13 mouse cellular contexts compared by ENCODE assay signal in the genomic region with DNA sequence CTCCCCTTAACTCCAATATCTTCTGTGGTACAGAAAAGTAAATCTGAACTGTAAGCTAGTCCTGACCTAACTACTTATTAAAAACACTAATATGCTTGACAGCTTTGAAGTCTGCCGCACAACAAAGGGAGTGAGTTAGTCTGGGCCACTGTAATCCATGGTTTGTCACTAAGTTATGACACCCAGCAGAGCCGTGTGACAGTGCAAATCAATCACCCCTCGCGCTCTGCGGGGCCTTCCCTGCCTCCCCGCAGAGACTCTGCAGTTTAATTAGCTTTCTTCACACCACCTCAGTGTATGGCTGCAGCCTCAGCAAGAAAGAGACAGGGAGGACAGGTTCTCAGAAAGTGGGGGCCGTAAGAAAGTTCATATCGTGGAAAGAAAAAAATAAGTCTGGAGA. TPM values are rescaled to one million over a fixed set of nuclear protein-coding genes. Genes with fewer than 3 reads are reported as not detected.
DNase-seq lines count a peak whose midpoint lies in the region; ATAC-seq and TF ChIP-seq lines count a peak whose summit lies in the region.
"Had no signal": no experiment of that assay in that cellular context is flagged by ENCODE, and none has a peak within 500 bp of the region (broad histone marks: within the 10 kb centered on the region; RNA-seq: fewer than 3 reads in every experiment).

No protein-coding gene starts in this region.

- H3K4me1 ChIP-seq in hindbrain, embryonic 10.5 days (replicated peaks): peaks cover 60% of the 10 kb centered on the region
- H3K4me1 ChIP-seq in midbrain, embryonic 13.5 days (replicated peaks): peaks cover 43% of the 10 kb centered on the region
- no peaks in the 10 kb centered on the region for H3K4me1 ChIP-seq in liver, embryonic 11.5 days (replicated peaks; ENCODE audit: control insufficient read depth, insufficient read depth, low read length)

- no peaks in the 10 kb centered on the region for H3K36me3 ChIP-seq in hindbrain, embryonic 10.5 days
- H3K36me3 ChIP-seq in midbrain, embryonic 13.5 days: no peaks in the 10 kb centered on the region
- H3K36me3 ChIP-seq in liver, embryonic 11.5 days (ENCODE audit: control insufficient read depth, insufficient read depth, low read length): no peaks in the 10 kb centered on the region
- H3K36me3 ChIP-seq: limb, embryonic 12.5 days had no signal

- peak overlapping the region; percentile 86 for H3K27ac ChIP-seq in hindbrain, embryonic 10.5 days
- peak overlapping the region; percentile 74 for H3K27ac ChIP-seq in midbrain, embryonic 13.5 days
- H3K27ac ChIP-seq in left cerebral cortex, adult 2 months: no peak overlapping the region
- H3K27ac ChIP-seq in liver, embryonic 11.5 days (ENCODE audit: low read depth, low read length): no peak overlapping the region
- H3K27ac ChIP-seq: heart, adult 2 months; macrophage had no signal

- no peak for TF ChIP-seq CTCF in left cerebral cortex, adult 2 months (IDR thresholded peaks at IDR 0.05)

- no peak overlapping the region; the same call in 1 of the 2 replicates for H3K9ac ChIP-seq in midbrain, embryonic 13.5 days (replicated peaks)
- H3K9ac ChIP-seq in liver, embryonic 11.5 days (ENCODE audit: low read depth, low read length): no peak overlapping the region
- H3K9ac ChIP-seq: limb, embryonic 12.5 days had no signal

- 0 out of 2 replicates have a peak overlapping the region, but pooled peaks have one; percentile 3 for H3K4me3 ChIP-seq in hindbrain, embryonic 10.5 days
- no peak overlapping the region for H3K4me3 ChIP-seq in midbrain, embryonic 13.5 days (replicated peaks)
- no peak overlapping the region for H3K4me3 ChIP-seq in left cerebral cortex, adult 2 months
- no peak overlapping the region for H3K4me3 ChIP-seq in liver, embryonic 11.5 days (ENCODE audit: low read depth, low read length)
- H3K4me3 ChIP-seq: heart, adult 2 months; limb, embryonic 12.5 days had no signal

- intact Hi-C loops in left cerebral cortex, adult 2 months (cut with DNase I): no loop called here

- 0 out of 2 replicates have a peak overlapping the region, but pooled peaks have one; percentile 17 for H3K4me2 ChIP-seq in midbrain, embryonic 13.5 days (replicated peaks)
- H3K4me2 ChIP-seq in liver, embryonic 11.5 days: no peak overlapping the region
- H3K4me2 ChIP-seq: limb, embryonic 12.5 days had no signal

- H3K9me3 ChIP-seq in hindbrain, embryonic 10.5 days: no peaks in the 10 kb centered on the region
- no peaks in the 10 kb centered on the region for H3K9me3 ChIP-seq in midbrain, embryonic 13.5 days
- no peaks in the 10 kb centered on the region for H3K9me3 ChIP-seq in liver, embryonic 11.5 days (ENCODE audit: control insufficient read depth, low read length)
- H3K9me3 ChIP-seq: limb, embryonic 12.5 days had no signal

- WGBS in hindbrain, embryonic 10.5 days: 8% methylated on average over 8 of the region's 8 CpGs
- 5% methylated on average over 8 of the region's 8 CpGs for WGBS in midbrain, embryonic 13.5 days
- 34% methylated on average over 8 of the region's 8 CpGs for WGBS in liver, embryonic 11.5 days

- H3K27me3 ChIP-seq in hindbrain, embryonic 10.5 days (ENCODE audit: insufficient read depth, poor library complexity, severe bottlenecking): peaks cover 5% of the 10 kb centered on the region; the same call in 1 of the 2 replicates
- H3K27me3 ChIP-seq in midbrain, embryonic 13.5 days: no peaks in the 10 kb centered on the region
- H3K27me3 ChIP-seq in liver, embryonic 11.5 days (replicated peaks; ENCODE audit: control insufficient read depth, insufficient read depth, low read length): 0 out of 2 replicates have a peak, but pooled peaks cover 4% of the 10 kb centered on the region

- DNase-seq in thymus, postnatal 14 days: peak; percentile 24
- DNase-seq in thymus, postnatal 10 days (ENCODE audit: low spot score in 2 of 2): no peak
- peak; percentile 53 for DNase-seq in hindbrain, embryonic 10.5 days (ENCODE audit: low spot score)
- peak; percentile 45 for DNase-seq in thymus, postnatal 4 days
- no peak for DNase-seq in left cerebral cortex, adult 2 months (ENCODE audit: extremely low spot score in 1 of 2, low spot score in 2 of 2)
- no peak for DNase-seq in frontal cortex, postnatal 14 days (ENCODE audit: low spot score in 2 of 2)
- no peak for DNase-seq in liver, embryonic 11.5 days (ENCODE audit: low spot score)
- DNase-seq: heart, adult 2 months had no signal

- ATAC-seq in midbrain, embryonic 13.5 days: peak; percentile 83
- no peak for ATAC-seq in liver, embryonic 11.5 days (replicated peaks; ENCODE audit: low FRiP score)

RNA-seq across cellular contexts. Expression of gene E030025P04Rik, which starts 37.4 kb away (rescaled TPM):
- not detected in 2 replicates for polyA plus RNA-seq in hindbrain, embryonic 10.5 days (2016; fragmentation: Nextera tagmentation; extraction: Ambion mirVana)
- polyA plus RNA-seq in midbrain, embryonic 13.5 days (2015; fragmentation: Nextera tagmentation; extraction: Ambion mirVana): not detected in 2 replicates
- not detected for total RNA-seq in left cerebral cortex, adult 2 months (2021)
- not detected in 2 replicates for polyA plus RNA-seq in liver, embryonic 11.5 days (2014; fragmentation: Nextera tagmentation; extraction: Ambion mirVana)
- total RNA-seq: heart, adult 2 months; hematopoietic stem cell, adult 5-6 weeks; layer of hippocampus, adult 18-20 months had no signal
- polyA plus RNA-seq: heart, adult 2 months; limb, embryonic 12.5 days; macrophage had no signal

Comparison
In these comparisons a context has a peak if more than half of its experiments do, and no peak if none do; other contexts are left out.
1. DNase-seq: peak in thymus, postnatal 14 days (single experiment), hindbrain, embryonic 10.5 days (single experiment) and thymus, postnatal 4 days (single experiment); none in thymus, postnatal 10 days (0 of 2), left cerebral cortex, adult 2 months (0 of 2), frontal cortex, postnatal 14 days (0 of 2) and liver, embryonic 11.5 days (single experiment).
2. H3K27ac ChIP-seq: peak in hindbrain, embryonic 10.5 days (single experiment) and midbrain, embryonic 13.5 days (single experiment); none in left cerebral cortex, adult 2 months (single experiment) and liver, embryonic 11.5 days (single experiment).